Mouse (Mus musculus) ES-Bruce4 (cell line): ENCODE measurements around the gene Npm1.

Source experiments
- CTCF ChIP-seq: IDR thresholded peaks from one replicate; pipeline ENCODE4 v1.8.1; 2011; ENCODE audit warnings: low read depth, low read length
- EP300 ChIP-seq: IDR thresholded peaks from 2 replicates; pipeline ENCODE4 v1.6.1; 2011; ENCODE audit warnings: low read depth, low read length; ENCODE audit not compliant: insufficient read depth
- POLR2A ChIP-seq: IDR thresholded peaks from one replicate; pipeline ENCODE4 v1.8.1; 2011; ENCODE audit warnings: low read length; ENCODE audit not compliant: insufficient read depth

GRCm38 (mm10) chr11:33104911-33105316 lies 58.1 kb downstream of the Npm1 start:
- TF ChIP-seq CTCF, result no peak
- no peak for TF ChIP-seq EP300
- TF ChIP-seq POLR2A, result no peak
